Mouse (Mus musculus): ENCODE results near the gene 1700012A03Rik.

DNA sequence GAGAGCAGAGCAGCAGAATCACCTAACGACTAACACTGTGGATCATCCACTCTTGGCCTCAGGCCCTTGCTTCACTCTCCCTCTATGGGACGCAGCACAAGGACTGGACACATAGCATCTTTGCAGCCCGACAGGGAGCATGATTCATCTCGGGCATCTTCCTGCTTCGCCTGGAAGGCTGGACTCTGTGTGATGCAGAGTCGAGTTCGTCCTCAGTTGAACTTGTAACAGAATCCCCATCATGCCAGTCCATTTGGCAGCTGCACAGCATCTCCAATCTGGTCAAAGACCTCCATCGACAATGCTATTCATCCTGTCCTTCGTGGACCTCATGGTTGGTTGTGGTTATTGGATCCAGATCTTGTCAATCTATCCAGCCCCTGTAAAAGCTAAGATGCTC is 11.2 kb downstream of the 1700012A03Rik start:
- TF ChIP-seq CTCF (IDR thresholded peaks at IDR 0.05; ENCODE audit: low read depth) (no peak), EP300 (IDR thresholded peaks at IDR 0.05; ENCODE audit: low read depth) (no peak)
